Mouse (Mus musculus): ENCODE results near the gene Gm5134. TPM values are rescaled to one million over a fixed set of nuclear protein-coding genes. Genes with fewer than 3 reads are reported as not detected.

The Gm5134 gene
- polyA plus RNA-seq, 1 experiment from 2014 or later = not detected

DNA sequence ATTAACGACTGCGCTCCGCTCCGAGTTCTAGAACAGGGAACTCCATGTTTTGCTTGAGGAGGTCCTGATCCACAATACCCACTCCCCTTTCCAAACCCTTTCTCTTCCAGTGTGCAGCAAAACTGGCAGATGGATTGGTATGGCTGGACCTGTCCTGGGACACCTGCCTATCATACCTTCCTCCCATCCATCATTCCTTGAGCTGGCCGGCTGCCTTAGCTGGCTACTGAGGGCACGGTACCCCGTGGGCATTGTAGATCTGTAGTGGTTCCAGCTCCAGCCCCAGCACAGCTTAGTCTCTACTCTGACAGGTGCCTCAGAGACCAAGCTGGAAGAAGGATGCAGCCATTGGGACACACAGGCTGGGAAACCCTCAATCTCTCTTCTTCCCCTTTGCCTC lies 23.0 kb upstream of the Gm5134 start:
- H3K27me3 ChIP-seq = peaks cover 68% of the 10 kb centered on the region
- peaks cover 14% of the 10 kb centered on the region for H3K36me3 ChIP-seq (replicated peaks)
- H3K4me3 ChIP-seq (replicated peaks) = peak overlapping the region; percentile 57
- ATAC-seq (ENCODE audit: low FRiP score) = no peak
- no peaks in the 10 kb centered on the region for H3K9me3 ChIP-seq
- no peak overlapping the region for H3K27ac ChIP-seq
- peak overlapping the region; percentile 86 for H3K9ac ChIP-seq
- H3K4me2 ChIP-seq = peak overlapping the region; percentile 92
- WGBS = 23% methylated on average over 7 of the region's 7 CpGs
- H3K4me1 ChIP-seq = peaks cover 48% of the 10 kb centered on the region

DNA sequence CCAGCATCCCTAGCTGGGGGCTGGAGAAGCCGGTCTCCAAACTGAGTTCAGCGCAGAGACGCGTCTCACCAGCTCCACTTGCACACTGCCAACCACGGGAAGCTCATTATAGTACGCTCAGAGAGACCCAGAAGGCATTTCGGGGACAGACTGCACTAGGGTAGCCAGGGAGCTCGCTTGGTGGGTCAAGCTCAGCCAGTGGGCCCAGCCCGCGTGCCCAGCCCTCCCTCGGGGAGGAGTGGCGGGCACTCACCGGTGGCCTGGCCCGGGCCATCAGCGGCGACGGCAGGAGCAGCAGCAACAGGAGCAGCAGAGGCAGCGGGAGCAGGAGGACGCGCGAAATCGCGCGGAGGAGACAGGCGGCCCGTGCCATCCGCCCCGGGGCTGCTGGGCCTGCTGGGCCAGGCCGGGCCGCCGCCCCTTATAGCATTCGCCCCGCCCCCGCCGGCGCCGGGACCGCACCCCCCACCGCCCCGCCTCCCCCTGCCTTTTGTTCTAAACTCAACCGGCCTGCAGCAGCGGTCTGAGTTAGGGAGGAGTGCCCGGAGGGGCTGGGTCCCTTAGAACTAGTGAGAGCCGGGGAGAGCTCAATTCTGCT lies 22.1 kb upstream of the Gm5134 start:
- Histone ChIP-seq H3K9me3 (no peaks in the 10 kb centered on the region), H3K36me3 (replicated peaks) (peaks cover 10% of the 10 kb centered on the region), H3K9ac (peak overlapping the region; percentile 86), H3K27me3 (peaks cover 76% of the 10 kb centered on the region), H3K27ac (peak overlapping the region; percentile 14), H3K4me2 (peak overlapping the region; percentile 92), H3K4me3 (replicated peaks) (peak overlapping the region; percentile 57), H3K4me1 (peaks cover 48% of the 10 kb centered on the region)
- under 1% methylated on average over 35 of the region's 44 CpGs for WGBS
- peak; percentile 74 for ATAC-seq (ENCODE audit: low FRiP score)

DNA sequence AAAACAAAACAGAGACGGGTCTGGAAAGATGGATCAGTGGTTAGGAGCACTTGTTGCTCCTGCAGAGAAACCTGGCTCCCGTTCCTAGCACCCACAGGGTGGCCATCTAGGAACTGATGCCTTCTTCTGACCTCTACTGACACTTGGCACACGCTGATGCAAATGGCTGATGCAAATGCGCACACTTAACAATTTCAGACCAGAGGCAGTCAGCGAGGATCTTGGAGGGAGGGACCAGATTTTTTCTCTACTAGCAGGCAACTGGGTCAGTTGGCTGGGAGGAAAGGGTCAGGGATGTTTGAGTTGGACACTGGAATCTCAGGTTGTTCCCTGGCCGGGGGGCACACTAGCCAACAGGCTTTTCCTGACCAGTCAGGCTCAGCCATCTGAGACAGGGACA lies 21.4 kb upstream of the Gm5134 start, which contains the start of gene Chchd10:
Chchd10 (plus strand) TSS at position 240 of the 400 bp plus-strand sequence.
- H3K36me3 ChIP-seq (replicated peaks) = peaks cover 3% of the 10 kb centered on the region
- H3K4me1 ChIP-seq = peaks cover 48% of the 10 kb centered on the region
- H3K27me3 ChIP-seq = peaks cover 83% of the 10 kb centered on the region
- no peak for ATAC-seq (ENCODE audit: low FRiP score)
- H3K9me3 ChIP-seq = no peaks in the 10 kb centered on the region
- peak within 1 kb of the TSS; percentile 14 for H3K27ac ChIP-seq
- WGBS = 21% methylated on average over 6 of the region's 6 CpGs
- H3K4me3 ChIP-seq (replicated peaks) = peak within 1 kb of the TSS; percentile 57
- peak within 1 kb of the TSS; percentile 86 for H3K9ac ChIP-seq
- H3K4me2 ChIP-seq = peak within 1 kb of the TSS; percentile 92

DNA sequence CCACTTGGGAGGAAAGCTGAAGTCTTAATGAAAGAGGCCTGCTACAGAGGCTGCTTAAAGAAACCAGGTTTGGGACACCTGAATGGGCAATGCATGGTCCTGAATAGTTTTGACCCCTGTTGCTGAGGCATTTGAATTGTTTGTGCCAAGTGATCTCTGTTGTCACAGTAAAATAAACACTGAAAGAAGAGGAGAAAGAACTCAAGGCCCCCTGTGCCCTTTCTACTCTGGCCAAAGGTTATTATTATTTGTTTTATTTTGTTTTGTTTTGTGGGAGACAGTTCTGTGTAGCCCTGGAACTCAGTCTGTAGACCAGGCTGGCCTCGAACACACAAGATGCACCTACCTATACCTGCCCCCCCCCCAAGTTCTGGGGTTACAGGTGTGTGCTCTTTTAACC lies 19.3 kb upstream of the Gm5134 start:
- Histone ChIP-seq H3K36me3 (replicated peaks) (no peaks in the 10 kb centered on the region), H3K27ac (no peak overlapping the region), H3K9me3 (no peaks in the 10 kb centered on the region), H3K9ac (no peak overlapping the region), H3K4me1 (peaks cover 46% of the 10 kb centered on the region), H3K4me3 (replicated peaks) (peak overlapping the region; percentile 53; the same call in 1 of the 2 replicates), H3K4me2 (peak overlapping the region; percentile 91), H3K27me3 (peaks cover 83% of the 10 kb centered on the region)
- 81% methylated on average over 1 of the region's 1 CpGs for WGBS
- ATAC-seq (ENCODE audit: low FRiP score) = no peak

- peak; percentile 64 for ATAC-seq (ENCODE audit: low FRiP score)
Observed at GRCm38 (mm10) chr10:75935680-75936541, 18.4 kb upstream of the Gm5134 start, which contains the start of gene Mmp11. Mmp11 (minus strand) TSS chr10:75936496.

DNA sequence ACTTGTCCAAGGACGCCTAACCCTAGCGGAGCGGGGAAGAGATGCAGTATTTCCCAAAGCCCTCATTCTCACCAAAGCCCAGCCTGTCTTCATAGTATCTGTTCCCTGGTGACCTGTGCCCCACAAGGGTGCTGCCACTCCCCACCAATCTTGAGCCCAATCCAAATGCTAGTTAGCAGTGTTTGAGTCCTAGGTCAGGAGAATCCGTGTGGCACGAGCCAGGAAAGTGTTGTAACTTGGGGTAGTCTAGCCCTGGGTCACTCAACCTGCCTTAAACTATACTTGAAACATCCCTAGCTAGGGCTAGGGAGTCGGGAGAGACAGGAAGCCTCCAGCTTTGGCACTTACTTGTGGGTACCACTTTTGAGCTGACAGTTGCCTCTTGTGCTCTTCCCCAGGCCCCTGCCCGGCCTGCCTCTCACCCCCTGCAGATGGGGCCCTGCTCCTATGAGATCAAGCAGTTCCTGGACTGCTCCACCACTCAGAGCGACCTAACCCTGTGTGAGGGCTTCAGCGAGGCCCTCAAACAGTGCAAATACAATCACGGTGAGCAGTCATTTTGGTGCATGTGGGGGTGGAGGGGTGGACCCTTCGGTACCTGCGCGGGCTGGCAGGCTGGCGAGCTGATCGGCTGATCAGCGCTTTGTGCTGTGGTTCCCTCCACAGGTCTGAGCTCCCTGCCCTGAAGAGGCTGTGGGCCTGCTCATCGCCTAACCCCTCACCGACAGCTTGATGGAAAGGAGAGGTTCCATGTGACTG lies 17.2 kb upstream of the Gm5134 start:
- Histone ChIP-seq H3K36me3 (replicated peaks) (no peaks in the 10 kb centered on the region), H3K9ac (no peak overlapping the region), H3K4me3 (replicated peaks) (no peak overlapping the region), H3K9me3 (no peaks in the 10 kb centered on the region), H3K4me1 (peaks cover 31% of the 10 kb centered on the region), H3K27me3 (peaks cover 71% of the 10 kb centered on the region), H3K27ac (no peak overlapping the region), H3K4me2 (no peak overlapping the region)
- 34% methylated on average over 18 of the region's 18 CpGs for WGBS
- ATAC-seq (ENCODE audit: low FRiP score) = no peak

More at GRCm38 (mm10) chr10:75935680-75936541, 18.4 kb upstream of the Gm5134 start, which contains the start of gene Mmp11:
- Histone ChIP-seq H3K4me1 (peaks cover 41% of the 10 kb centered on the region), H3K27me3 (peaks cover 76% of the 10 kb centered on the region), H3K4me3 (replicated peaks) (peak within 1 kb of the TSS; percentile 53), H3K36me3 (replicated peaks) (no peaks in the 10 kb centered on the region), H3K9ac (peak within 1 kb of the TSS; percentile 56), H3K9me3 (no peaks in the 10 kb centered on the region), H3K4me2 (peak within 1 kb of the TSS; percentile 91), H3K27ac (no peak within 1 kb of the TSS)
- 1% methylated on average over 51 of the region's 51 CpGs for WGBS

- H3K27me3 ChIP-seq = peaks cover 65% of the 10 kb centered on the region
- WGBS = 58% methylated on average over 10 of the region's 10 CpGs
- no peak overlapping the region for H3K9ac ChIP-seq
Observed at GRCm38 (mm10) chr10:75937851-75938643, 16.3 kb upstream of the Gm5134 start.

GRCm38 (mm10) chr10:75939481-75940234 lies 14.7 kb upstream of the Gm5134 start:
- 46% methylated on average over 9 of the region's 9 CpGs for WGBS
- H3K4me2 ChIP-seq = no peak overlapping the region
- no peak for ATAC-seq (ENCODE audit: low FRiP score)
- no peak overlapping the region for H3K27ac ChIP-seq
- H3K27me3 ChIP-seq = peaks cover 54% of the 10 kb centered on the region
- no peaks in the 10 kb centered on the region for H3K9me3 ChIP-seq
- no peak overlapping the region for H3K9ac ChIP-seq
- H3K4me3 ChIP-seq (replicated peaks) = no peak overlapping the region
- peaks cover 30% of the 10 kb centered on the region for H3K4me1 ChIP-seq
- H3K36me3 ChIP-seq (replicated peaks) = no peaks in the 10 kb centered on the region

More at GRCm38 (mm10) chr10:75937851-75938643, 16.3 kb upstream of the Gm5134 start:
- Histone ChIP-seq H3K4me3 (replicated peaks) (no peak overlapping the region), H3K27ac (no peak overlapping the region), H3K4me2 (no peak overlapping the region), H3K4me1 (peaks cover 21% of the 10 kb centered on the region), H3K9me3 (no peaks in the 10 kb centered on the region), H3K36me3 (replicated peaks) (no peaks in the 10 kb centered on the region)
- no peak for ATAC-seq (ENCODE audit: low FRiP score)

- peaks cover 25% of the 10 kb centered on the region for H3K4me1 ChIP-seq
- WGBS = 83% methylated on average over 5 of the region's 5 CpGs
- no peaks in the 10 kb centered on the region for H3K9me3 ChIP-seq
- no peak within 1 kb of the TSS for H3K4me2 ChIP-seq
- no peak within 1 kb of the TSS for H3K27ac ChIP-seq
- peaks cover 45% of the 10 kb centered on the region for H3K27me3 ChIP-seq
- ATAC-seq (ENCODE audit: low FRiP score) = no peak
- H3K36me3 ChIP-seq (replicated peaks) = no peaks in the 10 kb centered on the region
- no peak within 1 kb of the TSS for H3K4me3 ChIP-seq (replicated peaks)
- no peak within 1 kb of the TSS for H3K9ac ChIP-seq
Observed at GRCm38 (mm10) chr10:75940520-75940919, 13.8 kb upstream of the Gm5134 start, which contains the start of gene Gm867. Gm867 (minus strand) TSS chr10:75940672.

DNA sequence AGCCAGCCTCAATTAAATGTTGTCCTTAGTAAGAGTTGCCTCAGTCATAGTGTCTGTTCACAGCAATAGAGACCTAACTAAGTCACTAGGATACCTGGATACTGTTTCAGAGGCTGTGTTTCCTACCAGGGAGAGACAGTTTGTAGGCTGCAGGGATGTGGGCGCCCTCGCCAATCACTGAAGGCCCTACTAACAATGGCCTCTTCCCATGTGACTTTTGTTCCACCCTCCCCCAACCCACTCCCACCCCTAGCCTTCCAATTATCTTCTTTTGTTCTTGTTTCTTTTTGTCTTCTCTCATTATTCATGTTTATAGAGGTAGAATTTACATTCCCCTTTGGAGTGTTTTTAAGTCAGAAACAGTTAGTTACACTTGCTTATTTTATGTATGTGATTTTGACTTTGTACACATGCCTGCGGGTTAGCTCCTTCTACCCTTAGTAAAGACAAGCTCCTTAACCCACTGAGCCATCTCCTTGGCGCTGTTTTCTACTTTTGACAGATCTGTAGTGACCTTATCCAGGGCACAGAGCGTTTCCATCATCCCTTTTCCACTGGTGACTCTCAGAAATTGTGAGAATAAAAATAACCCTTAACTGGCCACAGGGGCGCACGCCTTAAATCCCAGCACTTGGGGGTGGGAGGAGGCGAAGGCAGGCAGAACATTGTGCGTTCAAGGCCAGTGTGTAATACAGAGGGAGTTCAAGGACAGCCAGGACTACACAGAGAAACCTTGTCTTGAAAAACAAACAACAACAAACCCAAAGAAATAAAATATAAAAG lies 13.1 kb upstream of the Gm5134 start:
- H3K9ac ChIP-seq = no peak overlapping the region
- H3K36me3 ChIP-seq (replicated peaks) = no peaks in the 10 kb centered on the region
- H3K9me3 ChIP-seq = no peaks in the 10 kb centered on the region
- peaks cover 38% of the 10 kb centered on the region for H3K27me3 ChIP-seq
- 60% methylated on average over 9 of the region's 9 CpGs for WGBS
- no peak overlapping the region for H3K4me3 ChIP-seq (replicated peaks)
- no peak for ATAC-seq (ENCODE audit: low FRiP score)
- no peak overlapping the region for H3K4me2 ChIP-seq
- no peak overlapping the region for H3K27ac ChIP-seq
- H3K4me1 ChIP-seq = peaks cover 17% of the 10 kb centered on the region

Data from forebrain, embryonic 12.5 days (tissue).